Mouse (Mus musculus): ENCODE measurements around the gene Myo15b. TPM values are rescaled to one million over a fixed set of nuclear protein-coding genes. Genes with fewer than 3 reads are reported as not detected.
A peak's percentile ranks its signal among the peaks of the same experiment; 100 is the strongest.

The Myo15b gene
- total and polyA plus RNA-seq, 3 experiments = 0.16 to 0.35 TPM; not detected in 1

DNA sequence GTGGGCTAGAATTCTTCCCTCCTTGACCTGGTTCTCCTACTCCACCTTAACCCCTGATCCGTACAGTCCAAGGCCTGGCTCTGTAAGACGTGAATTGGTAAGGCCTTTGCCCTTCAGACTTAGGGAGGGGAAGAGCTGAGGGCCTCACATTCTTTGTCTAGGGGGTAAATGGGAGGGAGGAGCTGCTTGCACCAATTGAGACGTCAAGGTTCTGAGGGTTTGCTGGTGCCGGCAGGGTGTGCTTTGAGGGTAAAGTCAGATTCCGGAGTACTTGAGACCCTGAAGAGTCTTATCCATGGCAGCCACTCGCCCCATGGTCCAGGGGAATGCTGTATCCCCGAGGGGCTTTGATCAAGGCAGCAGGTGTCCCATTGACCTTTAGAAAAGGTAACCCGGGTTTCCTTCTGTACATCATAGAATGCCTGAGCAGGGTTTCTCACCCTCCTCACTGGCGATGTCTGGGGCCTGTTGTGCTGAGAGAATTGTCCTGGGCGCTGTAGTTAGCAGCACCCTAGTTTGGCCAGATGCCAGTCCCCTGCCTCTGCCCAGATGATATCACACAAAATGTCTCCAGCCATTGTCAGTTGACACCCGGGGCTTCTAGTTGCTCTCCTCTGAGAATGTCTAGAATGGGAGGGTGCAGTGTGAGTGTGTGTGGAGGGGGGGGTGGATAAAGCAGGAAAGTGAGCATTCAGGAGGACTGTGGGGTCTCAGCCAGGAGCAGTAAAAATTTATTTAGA lies 21.4 kb upstream of the Myo15b start:
- Histone ChIP-seq H3K36me3 (replicated peaks) (peaks cover 57% of the 10 kb centered on the region), H3K27me3 (ENCODE audit: insufficient read depth, low read length) (no peaks in the 10 kb centered on the region), H3K9me3 (replicated peaks) (no peaks in the 10 kb centered on the region), H3K4me3 (ENCODE audit: low read depth, low read length) (no peak overlapping the region), H3K4me1 (ENCODE audit: insufficient read depth, low read depth, low read length) (peaks cover 71% of the 10 kb centered on the region)
- DNase-seq (ENCODE audit: low spot score) (no peak), ATAC-seq (ENCODE audit: extremely low read depth, insufficient number of reproducible peaks, low FRiP score, poor library complexity, severe bottlenecking) (no peak)
- TF ChIP-seq TAL1 (conservative IDR thresholded peaks at IDR 0.05; ENCODE audit: low read depth, low read length) (no peak), CTCF (IDR thresholded peaks at IDR 0.05; ENCODE audit: low read depth, low read length) (no peak), GATA2 (IDR thresholded peaks at IDR 0.05; ENCODE audit: borderline replicate concordance, low read depth, low read length) (no peak), GATA1 (IDR thresholded peaks at IDR 0.05; ENCODE audit: borderline replicate concordance, low read length) (no peak)

DNA sequence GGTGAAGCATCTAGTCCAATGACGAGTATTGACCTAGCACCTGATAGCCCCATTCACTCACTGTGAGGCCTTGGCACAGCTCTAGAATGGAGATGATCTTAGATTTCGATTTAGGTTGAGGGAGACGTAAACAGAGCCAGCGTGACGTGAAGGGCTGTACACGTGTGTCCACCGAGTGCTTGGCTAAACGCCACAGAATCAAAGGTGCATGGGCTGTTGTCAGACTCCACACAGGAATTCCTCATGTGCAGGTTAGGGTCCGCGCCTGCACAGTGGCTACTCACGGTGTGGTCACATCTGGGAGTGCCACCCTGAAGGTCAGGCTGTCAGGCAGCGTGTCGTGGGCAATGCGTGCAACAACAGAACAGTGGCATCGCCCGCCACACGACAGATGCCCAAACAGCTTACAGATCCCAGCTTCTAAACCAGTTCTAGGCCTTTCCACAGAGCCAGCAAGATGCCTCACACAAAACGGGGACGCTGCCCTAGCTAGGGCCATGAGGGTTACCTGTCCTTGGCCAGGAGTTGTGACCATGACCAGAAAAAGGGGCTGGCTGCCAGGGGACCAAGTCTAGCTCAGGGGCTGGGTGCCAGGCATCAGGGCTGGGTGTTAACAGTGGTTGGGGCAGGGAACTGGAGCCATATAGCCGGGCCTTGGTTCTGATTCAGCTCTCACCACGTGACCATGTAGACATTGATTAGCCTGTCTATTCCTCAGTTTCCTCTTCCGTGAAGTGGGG lies 20.4 kb upstream of the Myo15b start:
- no peak overlapping the region; the same call in 1 of the 2 replicates for H3K4me3 ChIP-seq (ENCODE audit: low read depth, low read length)
- ATAC-seq (ENCODE audit: extremely low read depth, insufficient number of reproducible peaks, low FRiP score, poor library complexity, severe bottlenecking) (no peak), DNase-seq (ENCODE audit: low spot score) (no peak)
- TF ChIP-seq POLR2AphosphoS5 (IDR thresholded peaks at IDR 0.05; ENCODE audit: insufficient replicate concordance, low read depth, low read length) (no peak), GATA2 (IDR thresholded peaks at IDR 0.05; ENCODE audit: borderline replicate concordance, low read depth, low read length) (no peak), TAL1 (conservative IDR thresholded peaks at IDR 0.05; ENCODE audit: low read depth, low read length) (no peak), GATA1 (IDR thresholded peaks at IDR 0.05; ENCODE audit: borderline replicate concordance, low read length) (no peak), CTCF (IDR thresholded peaks at IDR 0.05; ENCODE audit: low read depth, low read length) (no peak)
- H3K9me3 ChIP-seq (replicated peaks) = no peaks in the 10 kb centered on the region
- peaks cover 71% of the 10 kb centered on the region for H3K4me1 ChIP-seq (ENCODE audit: insufficient read depth, low read depth, low read length)
- peaks cover 51% of the 10 kb centered on the region for H3K36me3 ChIP-seq (replicated peaks)
- H3K27me3 ChIP-seq (ENCODE audit: insufficient read depth, low read length) = no peaks in the 10 kb centered on the region

DNA sequence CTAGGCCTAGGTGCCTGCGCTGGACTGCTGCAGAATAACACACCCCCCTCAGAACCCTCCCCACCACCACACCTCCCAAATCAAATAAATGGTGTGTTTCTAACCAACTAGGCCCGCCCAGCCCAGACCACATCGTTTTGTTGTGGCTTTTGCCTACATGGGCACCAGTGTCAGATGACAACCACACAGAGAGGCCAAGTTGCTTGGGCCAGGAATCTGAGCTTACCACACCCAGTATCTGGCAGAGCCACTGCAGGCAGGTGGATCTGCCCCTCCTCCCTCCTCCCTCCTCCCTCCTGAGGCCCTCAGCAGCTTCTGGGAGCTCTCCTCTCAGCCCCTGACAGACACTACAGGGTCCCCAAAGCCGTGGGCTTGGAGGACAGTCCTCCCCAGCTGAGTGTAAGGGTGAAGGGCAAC lies 19.3 kb upstream of the Myo15b start:
- TF ChIP-seq POLR2AphosphoS5 (IDR thresholded peaks at IDR 0.05; ENCODE audit: insufficient replicate concordance, low read depth, low read length) (no peak), GATA1 (IDR thresholded peaks at IDR 0.05; ENCODE audit: borderline replicate concordance, low read length) (no peak), CTCF (IDR thresholded peaks at IDR 0.05; ENCODE audit: low read depth, low read length) (no peak), GATA2 (IDR thresholded peaks at IDR 0.05; ENCODE audit: borderline replicate concordance, low read depth, low read length) (no peak)
- peak; percentile 46; the same call in 1 of the 2 replicates for ATAC-seq (ENCODE audit: extremely low read depth, insufficient number of reproducible peaks, low FRiP score, poor library complexity, severe bottlenecking)
- peak overlapping the region; percentile 41; the same call in 1 of the 2 replicates for H3K4me3 ChIP-seq (ENCODE audit: low read depth, low read length)
- H3K9me3 ChIP-seq (replicated peaks) = no peaks in the 10 kb centered on the region
- H3K4me1 ChIP-seq (ENCODE audit: insufficient read depth, low read depth, low read length) = peaks cover 71% of the 10 kb centered on the region
- DNase-seq (ENCODE audit: low spot score) = peak; percentile 33
- H3K36me3 ChIP-seq (replicated peaks) = peaks cover 55% of the 10 kb centered on the region
- no peaks in the 10 kb centered on the region for H3K27me3 ChIP-seq (ENCODE audit: insufficient read depth, low read length)

DNA sequence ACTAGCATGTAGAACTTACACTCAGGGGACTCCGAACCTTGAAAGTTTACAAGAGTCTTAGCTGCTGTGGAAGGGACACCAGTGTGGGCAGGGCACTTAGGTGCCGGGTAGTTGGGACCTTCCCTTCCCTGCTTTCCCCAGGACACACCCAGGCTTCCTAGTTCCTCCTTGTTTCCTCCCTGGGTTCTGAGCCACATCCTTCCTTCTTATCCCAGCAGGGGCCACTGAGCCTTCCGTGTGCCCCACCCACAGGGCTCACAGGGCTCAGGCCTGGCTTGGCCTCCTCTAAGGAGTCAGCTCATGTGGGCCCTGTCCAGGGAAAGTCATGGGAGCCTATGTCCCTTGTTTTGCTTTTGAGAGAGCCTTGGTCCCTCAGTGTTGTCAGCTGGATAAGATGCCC lies 18.5 kb upstream of the Myo15b start:
- Histone ChIP-seq H3K9me3 (replicated peaks) (no peaks in the 10 kb centered on the region), H3K36me3 (replicated peaks) (peaks cover 57% of the 10 kb centered on the region), H3K27me3 (ENCODE audit: insufficient read depth, low read length) (no peaks in the 10 kb centered on the region), H3K4me3 (ENCODE audit: low read depth, low read length) (no peak overlapping the region; the same call in 1 of the 2 replicates), H3K4me1 (ENCODE audit: insufficient read depth, low read depth, low read length) (peaks cover 73% of the 10 kb centered on the region)
- ATAC-seq (ENCODE audit: extremely low read depth, insufficient number of reproducible peaks, low FRiP score, poor library complexity, severe bottlenecking) (no peak), DNase-seq (ENCODE audit: low spot score) (no peak)
- no peak for TF ChIP-seq CTCF (IDR thresholded peaks at IDR 0.05; ENCODE audit: low read depth, low read length)
- TF ChIP-seq TAL1 (conservative IDR thresholded peaks at IDR 0.05; ENCODE audit: low read depth, low read length) = no peak
- TF ChIP-seq GATA1 (IDR thresholded peaks at IDR 0.05; ENCODE audit: borderline replicate concordance, low read length) = no peak
- TF ChIP-seq GATA2 (IDR thresholded peaks at IDR 0.05; ENCODE audit: borderline replicate concordance, low read depth, low read length) = no peak
- TF ChIP-seq POLR2AphosphoS5 (IDR thresholded peaks at IDR 0.05; ENCODE audit: insufficient replicate concordance, low read depth, low read length) = no peak

DNA sequence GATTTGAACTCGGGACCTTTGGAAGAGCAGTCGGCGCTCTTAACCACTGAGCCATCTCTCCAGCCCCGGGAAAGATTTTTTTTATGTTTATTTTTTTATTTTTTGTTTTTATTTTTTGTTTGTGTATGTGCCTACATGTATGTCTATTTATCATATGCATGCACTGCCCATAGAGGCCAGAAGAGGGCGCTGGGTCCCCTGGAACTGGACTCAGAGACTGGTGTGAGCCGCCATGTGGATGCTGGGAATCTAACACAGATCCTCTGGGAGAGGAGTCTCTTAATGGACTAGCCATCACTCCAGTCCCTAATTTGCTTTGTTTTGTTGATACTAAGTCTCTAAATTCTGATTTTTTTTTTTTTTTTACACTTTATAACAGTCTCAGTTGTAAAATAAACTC lies 17.2 kb upstream of the Myo15b start:
- H3K4me1 ChIP-seq (ENCODE audit: insufficient read depth, low read depth, low read length) = peaks cover 77% of the 10 kb centered on the region

DNA sequence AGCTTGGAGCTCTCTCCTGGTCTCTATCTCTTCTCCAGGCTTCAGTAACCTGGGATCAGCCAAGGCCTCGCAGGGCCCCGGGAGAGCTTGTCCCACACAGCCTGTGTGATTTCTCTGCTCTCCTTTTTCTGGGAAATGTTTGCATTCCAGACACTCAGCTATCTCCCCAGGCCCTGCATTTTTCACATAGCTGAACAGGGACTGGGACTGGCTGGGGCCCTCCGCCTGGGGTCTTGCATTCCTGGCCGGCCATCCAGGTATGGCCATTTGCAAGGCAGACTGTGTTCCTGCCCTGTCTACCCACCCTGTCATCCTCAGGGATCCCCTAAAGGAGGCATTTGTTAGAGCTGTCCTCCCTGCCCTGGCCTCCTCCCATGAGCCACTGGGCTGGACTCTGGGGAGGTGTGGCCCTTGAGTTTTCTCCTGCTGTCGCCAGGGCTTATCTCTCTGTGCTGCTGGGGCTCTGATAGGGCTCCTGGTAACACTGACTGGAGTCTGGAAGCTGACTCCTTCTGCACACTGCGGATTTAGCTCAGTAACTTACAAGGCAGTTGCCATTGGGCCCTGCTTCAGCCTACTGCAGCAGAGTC lies 16.1 kb upstream of the Myo15b start:
- peak; percentile 87 for ATAC-seq (ENCODE audit: extremely low read depth, insufficient number of reproducible peaks, low FRiP score, poor library complexity, severe bottlenecking)
- peaks cover 69% of the 10 kb centered on the region for H3K4me1 ChIP-seq (ENCODE audit: insufficient read depth, low read depth, low read length)
- H3K4me3 ChIP-seq (ENCODE audit: low read depth, low read length) = peak overlapping the region; percentile 59; the same call in 1 of the 2 replicates
- TF ChIP-seq CTCF (IDR thresholded peaks at IDR 0.05; ENCODE audit: low read depth, low read length) (no peak), TAL1 (conservative IDR thresholded peaks at IDR 0.05; ENCODE audit: low read depth, low read length) (peak; percentile 46)
- no peaks in the 10 kb centered on the region for H3K27me3 ChIP-seq (ENCODE audit: insufficient read depth, low read length)
- DNase-seq (ENCODE audit: low spot score) = peak; percentile 83
- no peaks in the 10 kb centered on the region for H3K9me3 ChIP-seq (replicated peaks)
- H3K36me3 ChIP-seq (replicated peaks) = peaks cover 54% of the 10 kb centered on the region

More for the DNA sequence above, 17.2 kb upstream of the Myo15b start:
- no peaks in the 10 kb centered on the region for H3K9me3 ChIP-seq (replicated peaks)
- no peaks in the 10 kb centered on the region for H3K27me3 ChIP-seq (ENCODE audit: insufficient read depth, low read length)
- DNase-seq (ENCODE audit: low spot score) (no peak), ATAC-seq (ENCODE audit: extremely low read depth, insufficient number of reproducible peaks, low FRiP score, poor library complexity, severe bottlenecking) (no peak)
- TF ChIP-seq GATA2 (IDR thresholded peaks at IDR 0.05; ENCODE audit: borderline replicate concordance, low read depth, low read length) (no peak), TAL1 (conservative IDR thresholded peaks at IDR 0.05; ENCODE audit: low read depth, low read length) (no peak), CTCF (IDR thresholded peaks at IDR 0.05; ENCODE audit: low read depth, low read length) (no peak), POLR2AphosphoS5 (IDR thresholded peaks at IDR 0.05; ENCODE audit: insufficient replicate concordance, low read depth, low read length) (no peak), GATA1 (IDR thresholded peaks at IDR 0.05; ENCODE audit: borderline replicate concordance, low read length) (no peak)
- peaks cover 54% of the 10 kb centered on the region for H3K36me3 ChIP-seq (replicated peaks)
- H3K4me3 ChIP-seq (ENCODE audit: low read depth, low read length) = no peak overlapping the region

Data from G1E (cell line).